27 mouse cellular contexts compared by ENCODE assay signal in genomic region chr11:72583092-72583491, GRCm38 (mm10). TPM values are rescaled to one million over a fixed set of nuclear protein-coding genes. Genes with fewer than 3 reads are reported as not detected.
DNase-seq lines count a peak whose midpoint lies in the region; ATAC-seq and TF ChIP-seq lines count a peak whose summit lies in the region.
"Had no signal": no experiment of that assay in that cellular context is flagged by ENCODE, and none has a peak within 500 bp of the region (broad histone marks: within the 10 kb centered on the region; RNA-seq: fewer than 3 reads in every experiment).

No protein-coding gene starts in this region.

- no peak for TF ChIP-seq POLR2A in liver, adult 2 months (IDR thresholded peaks at IDR 0.05; ENCODE audit: extremely low read depth, insufficient read depth, low read length)

- H3K27ac ChIP-seq in gastrocnemius, adult 2 months, result peak overlapping the region; percentile 95
- H3K27ac ChIP-seq in liver, adult 2 months (replicated peaks; ENCODE audit: insufficient read depth, low read depth, low read length), result peak overlapping the region; percentile 83
- no peak overlapping the region for H3K27ac ChIP-seq in liver, embryonic 11.5 days (ENCODE audit: low read depth, low read length)
- H3K27ac ChIP-seq in liver, postnatal 0 days (ENCODE audit: low read depth), result peak overlapping the region; percentile 87; the same call in 1 of the 2 replicates
- H3K27ac ChIP-seq: embryonic facial prominence, embryonic 10.5 days; forebrain, embryonic 12.5 days; forebrain, embryonic 15.5 days; hindbrain, embryonic 12.5 days; hindbrain, embryonic 15.5 days had no signal

- DNase-seq in gastrocnemius, adult 2 months, result peak; percentile 40
- no peak for DNase-seq in gastrocnemius, postnatal 4 days (ENCODE audit: low spot score in 2 of 2)
- DNase-seq in liver, adult 2 months (ENCODE audit: extremely low read depth, low read depth, low spot score), result peak; percentile 86
- DNase-seq in liver, embryonic 11.5 days (ENCODE audit: low spot score), result no peak
- DNase-seq in liver, postnatal 0 days, result no peak
- no peak for DNase-seq in cerebellum, postnatal 10 days
- DNase-seq: adrenal gland, postnatal 14 days; B cell, adult 2 months; cerebellum, adult 11 months; cerebellum, adult 2 months; cerebellum, adult 9-11 months; cerebellum, postnatal 36 days; embryo, embryonic 11 days; heart, adult 11 months had no signal

- H3K4me1 ChIP-seq in liver, adult 2 months (ENCODE audit: control insufficient read depth, insufficient read depth, low read length), result peaks cover 10% of the 10 kb centered on the region
- peaks cover 8% of the 10 kb centered on the region for H3K4me1 ChIP-seq in liver, embryonic 11.5 days (replicated peaks; ENCODE audit: control insufficient read depth, insufficient read depth, low read length)
- peaks cover 3% of the 10 kb centered on the region for H3K4me1 ChIP-seq in liver, postnatal 0 days (ENCODE audit: insufficient read depth)
- H3K4me1 ChIP-seq: forebrain, embryonic 12.5 days; forebrain, embryonic 15.5 days; hindbrain, embryonic 12.5 days; hindbrain, embryonic 15.5 days had no signal

- no peak for ATAC-seq in liver, embryonic 11.5 days (replicated peaks; ENCODE audit: low FRiP score)
- peak; percentile 28; the same call in 1 of the 2 replicates for ATAC-seq in liver, postnatal 0 days
- ATAC-seq: forebrain, embryonic 15.5 days; intestine, postnatal 0 days; Patski had no signal

- no peaks in the 10 kb centered on the region for H3K79me2 ChIP-seq in liver, adult 2 months (ENCODE audit: control insufficient read depth, insufficient read depth, low read length)

- H3K9me3 ChIP-seq in liver, embryonic 11.5 days (ENCODE audit: control insufficient read depth, low read length), result no peaks in the 10 kb centered on the region
- H3K9me3 ChIP-seq in liver, postnatal 0 days (ENCODE audit: low read length), result no peaks in the 10 kb centered on the region
- H3K9me3 ChIP-seq: embryonic facial prominence, embryonic 10.5 days; embryonic facial prominence, embryonic 13.5 days; forebrain, embryonic 12.5 days; forebrain, embryonic 15.5 days; G1E; hindbrain, embryonic 12.5 days; hindbrain, embryonic 15.5 days had no signal

- no peaks in the 10 kb centered on the region for H3K27me3 ChIP-seq in liver, adult 2 months (ENCODE audit: control insufficient read depth, insufficient read depth, low read length)
- no peaks in the 10 kb centered on the region for H3K27me3 ChIP-seq in liver, embryonic 11.5 days (replicated peaks; ENCODE audit: control insufficient read depth, insufficient read depth, low read length)
- H3K27me3 ChIP-seq in liver, postnatal 0 days (ENCODE audit: insufficient read depth, low read length), result no peaks in the 10 kb centered on the region
- H3K27me3 ChIP-seq: CH12.LX; embryonic facial prominence, embryonic 13.5 days; forebrain, embryonic 15.5 days; hindbrain, embryonic 12.5 days; hindbrain, embryonic 15.5 days; Patski had no signal

- WGBS in liver, adult 2 months, result 19% methylated on average over 2 of the region's 2 CpGs
- WGBS in liver, embryonic 11.5 days, result 81% methylated on average over 2 of the region's 2 CpGs
- WGBS in liver, postnatal 0 days (ENCODE audit: insufficient replicate concordance), result 64% methylated on average over 2 of the region's 2 CpGs

- intact Hi-C loops in gastrocnemius, adult 2 months (cut with DNase I), result loop anchor here (2.0 kb wide), 1 partner anchor 24 kb away; the partner anchor contains the start of gene Ube2g1

- H3K36me3 ChIP-seq in liver, adult 2 months (ENCODE audit: control insufficient read depth, insufficient read depth, low read length), result no peaks in the 10 kb centered on the region
- H3K36me3 ChIP-seq in liver, embryonic 11.5 days (ENCODE audit: control insufficient read depth, insufficient read depth, low read length), result no peaks in the 10 kb centered on the region
- H3K36me3 ChIP-seq in liver, postnatal 0 days (replicated peaks; ENCODE audit: insufficient read depth, low read length), result no peaks in the 10 kb centered on the region
- H3K36me3 ChIP-seq: embryonic facial prominence, embryonic 10.5 days; embryonic facial prominence, embryonic 13.5 days; forebrain, embryonic 12.5 days; forebrain, embryonic 15.5 days; G1E; hindbrain, embryonic 12.5 days; hindbrain, embryonic 15.5 days had no signal

- 0 out of 2 replicates have a peak, but pooled peaks have one; percentile 23 for TF ChIP-seq EP300 in liver, postnatal 0 days (IDR thresholded peaks at IDR 0.05; ENCODE audit: low read depth)

- H3K4me2 ChIP-seq in liver, embryonic 11.5 days, result no peak overlapping the region
- no peak overlapping the region for H3K4me2 ChIP-seq in liver, postnatal 0 days (ENCODE audit: low read depth, low read length)
- H3K4me2 ChIP-seq: embryonic facial prominence, embryonic 13.5 days; forebrain, embryonic 12.5 days; forebrain, embryonic 15.5 days; heart, embryonic 11.5 days; hindbrain, embryonic 12.5 days; hindbrain, embryonic 15.5 days had no signal

- peak overlapping the region; percentile 63 for H3K4me3 ChIP-seq in gastrocnemius, adult 2 months
- no peak overlapping the region for H3K4me3 ChIP-seq in liver, adult 2 months (ENCODE audit: insufficient read depth, low read depth, low read length)
- H3K4me3 ChIP-seq in liver, embryonic 11.5 days (ENCODE audit: low read depth, low read length), result no peak overlapping the region
- H3K4me3 ChIP-seq in liver, postnatal 0 days (ENCODE audit: low read depth, low read length), result no peak overlapping the region
- H3K4me3 ChIP-seq: embryonic facial prominence, embryonic 10.5 days; embryonic facial prominence, embryonic 13.5 days; erythroblast, embryonic 14.5 days; forebrain, embryonic 12.5 days; forebrain, embryonic 15.5 days; hindbrain, embryonic 12.5 days; hindbrain, embryonic 15.5 days had no signal

- no peak overlapping the region for H3K9ac ChIP-seq in liver, adult 2 months (ENCODE audit: low read depth, low read length)
- no peak overlapping the region for H3K9ac ChIP-seq in liver, embryonic 11.5 days (ENCODE audit: low read depth, low read length)
- no peak overlapping the region for H3K9ac ChIP-seq in liver, postnatal 0 days (replicated peaks)
- H3K9ac ChIP-seq: forebrain, embryonic 12.5 days; forebrain, embryonic 15.5 days; hindbrain, embryonic 12.5 days; hindbrain, embryonic 15.5 days had no signal

- TF ChIP-seq CTCF in gastrocnemius, adult 2 months (IDR thresholded peaks at IDR 0.05), result no peak
- TF ChIP-seq CTCF in liver, adult 2 months (IDR thresholded peaks at IDR 0.05; ENCODE audit: low read depth, low read length), result no peak
- TF ChIP-seq CTCF in liver, postnatal 0 days (IDR thresholded peaks at IDR 0.05; ENCODE audit: low read depth), result no peak

RNA-seq across cellular contexts. Expression of gene Ube2g1, which starts 24.0 kb away (rescaled TPM):
- 10 to 100 TPM; 76.3 to 87.6 TPM for total RNA-seq in gastrocnemius, adult 2 months (2021)
- total RNA-seq in gastrocnemius, postnatal 4 days (2021), result 10 to 100 TPM; 36.0 to 46.5 TPM
- total RNA-seq in liver, adult 2 months (2014; rRNA removed), result 22.4 and 26.6 TPM in 2 replicates
- polyA plus RNA-seq in liver, adult 2 months (2012; rRNA removed), result 8.2 and 9.3 TPM in 2 replicates
- polyA plus RNA-seq in liver, embryonic 11.5 days (2014; fragmentation: Nextera tagmentation; extraction: Ambion mirVana), result 61.9 and 66.2 TPM in 2 replicates
- polyA plus RNA-seq in liver, postnatal 0 days (2015; fragmentation: Nextera tagmentation; extraction: Ambion mirVana), result 28.1 and 28.6 TPM in 2 replicates

RNA-seq across cellular contexts. Expression of gene Spns3, which starts 32.8 kb away (rescaled TPM):
- total RNA-seq in gastrocnemius, adult 2 months (2021), result under 1 TPM; 0.06 to 0.18 TPM
- under 1 TPM; 0.16 to 0.17 TPM for total RNA-seq in gastrocnemius, postnatal 4 days (2021)
- under 0.01 and 0.13 TPM in 2 replicates for total RNA-seq in liver, adult 2 months (2014; rRNA removed)
- 0.06 and 0.25 TPM in 2 replicates for polyA plus RNA-seq in liver, adult 2 months (2012; rRNA removed)
- polyA plus RNA-seq in liver, embryonic 11.5 days (2014; fragmentation: Nextera tagmentation; extraction: Ambion mirVana), result 1.9 and 2.0 TPM in 2 replicates
- 1.8 and 1.9 TPM in 2 replicates for polyA plus RNA-seq in liver, postnatal 0 days (2015; fragmentation: Nextera tagmentation; extraction: Ambion mirVana)
- total RNA-seq: heart, postnatal 25 days had no signal
- polyA plus RNA-seq: forebrain, embryonic 12.5 days; G1E had no signal

Comparison
In these comparisons a context has a peak if more than half of its experiments do, and no peak if none do; other contexts are left out.
1. DNase-seq: peak in gastrocnemius, adult 2 months (single experiment) and liver, adult 2 months (single experiment); none in gastrocnemius, postnatal 4 days (0 of 2), liver, embryonic 11.5 days (single experiment), liver, postnatal 0 days (single experiment) and cerebellum, postnatal 10 days (0 of 2).